Mouse (Mus musculus) layer of hippocampus, adult 2 months (tissue): ENCODE measurements around the gene Plcd1. TPM values are rescaled to one million over a fixed set of nuclear protein-coding genes. Genes with fewer than 3 reads are reported as not detected.

Experiments
- DNase-seq, 2 experiments: peaks; one replicate each; pipeline ENCODE4 v3.0.0; 2022; ENCODE audit warnings: low spot score in 2 of 2
- H3K27ac ChIP-seq: fragments of 200-600 bp; 2 replicates; pipeline ENCODE4 v1.8.1; 2022
- H3K4me3 ChIP-seq: fragments of 200-600 bp; 2 replicates; pipeline ENCODE4 v1.8.1; 2022; ENCODE audit warnings: mild to moderate bottlenecking
- CTCF ChIP-seq: fragments of 200-600 bp; conservative IDR thresholded peaks from 2 replicates; pipeline ENCODE4 v1.8.1; 2022; ENCODE audit warnings: antibody characterized with exemption, mild to moderate bottlenecking, moderate library complexity
- long read RNA-seq, 2 experiments: library from polyadenylated mRNA; stranded (forward); transcript quantifications; one replicate each; pipeline ENCODE4 v2.0.0; 2021; ENCODE audit warnings: borderline mapping rate in 2 of 2
- total RNA-seq, 2 experiments: library from RNA; stranded (reverse); gene quantifications; 2 replicates each; pipeline ENCODE4 v1.2.3; 2021

Gene Plcd1
- 10 to 100 TPM; 10.7 to 11.7 TPM for total RNA-seq
- long read RNA-seq, experiment 1, transcript Plcd1-201 (15 exons, 2,657 nt): major isoform, 9 of 15 reads
- long read RNA-seq, experiment 1, partial matches to known transcripts: 1 of 15 reads
- long read RNA-seq, experiment 1, other reads (novel, unspliced or antisense): 5 of 15 reads
- long read RNA-seq, experiment 2, transcript Plcd1-201 (15 exons, 2,657 nt): major isoform, 10 of 21 reads
- long read RNA-seq, experiment 2, partial matches to known transcripts: 2 of 21 reads
- long read RNA-seq, experiment 2, other reads (novel, unspliced or antisense): 8 of 21 reads

GRCm38 (mm10) chr9:119093419-119094295 is at the start of gene Plcd1:
Gene Plcd1, minus strand, starts transcription at chr9:119093502.
- peak; percentile 82 to 83 for DNase-seq
- TF ChIP-seq CTCF: peak; percentile 61
- H3K4me3 ChIP-seq: peak within 1 kb of the TSS; percentile 71
- peak within 1 kb of the TSS; percentile 94 for H3K27ac ChIP-seq

- H3K27ac ChIP-seq: no peak overlapping the region
- DNase-seq: no peak
- TF ChIP-seq CTCF: no peak
- H3K4me3 ChIP-seq: no peak overlapping the region
Measured at GRCm38 (mm10) chr9:119142066-119142465, 48.8 kb upstream of the Plcd1 start.

- no peak for DNase-seq
- Histone ChIP-seq H3K27ac (no peak overlapping the region), H3K4me3 (no peak overlapping the region)
- no peak for TF ChIP-seq CTCF
Measured at GRCm38 (mm10) chr9:119138836-119139235, 45.5 kb upstream of the Plcd1 start.

DNA sequence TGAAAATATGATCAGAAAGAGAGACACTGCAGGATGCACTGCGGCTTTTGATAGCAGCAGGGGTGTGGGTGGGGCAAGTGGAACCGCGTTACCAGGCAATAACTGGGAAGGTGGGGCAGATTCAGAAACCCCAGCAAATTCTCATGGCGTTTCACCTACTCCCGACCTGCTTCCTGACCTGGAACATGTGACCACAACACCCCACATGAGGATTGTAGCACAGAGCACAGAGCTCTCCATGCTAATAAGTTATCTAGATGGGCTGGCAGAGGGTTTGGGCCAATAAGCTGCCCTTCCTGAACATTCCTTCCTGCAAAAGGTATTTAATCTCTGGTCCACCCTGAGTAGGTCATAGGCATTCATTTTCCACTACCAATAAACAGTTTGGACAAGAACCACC is 37.4 kb upstream of the Plcd1 start:
- H3K4me3 ChIP-seq: no peak overlapping the region
- no peak for DNase-seq
- no peak for TF ChIP-seq CTCF
- no peak overlapping the region for H3K27ac ChIP-seq

- DNase-seq: no peak
- peak; percentile 61 for TF ChIP-seq CTCF
- Histone ChIP-seq H3K27ac (no peak overlapping the region), H3K4me3 (no peak overlapping the region)
Measured at GRCm38 (mm10) chr9:119128436-119129181, 35.3 kb upstream of the Plcd1 start.

- Histone ChIP-seq H3K4me3 (no peak overlapping the region), H3K27ac (no peak overlapping the region)
- no peak for DNase-seq
- no peak for TF ChIP-seq CTCF
Measured at GRCm38 (mm10) chr9:119122596-119123369, 29.5 kb upstream of the Plcd1 start.

- DNase-seq: no peak
- no peak for TF ChIP-seq CTCF
- H3K27ac ChIP-seq: no peak overlapping the region
- H3K4me3 ChIP-seq: no peak overlapping the region
Measured at GRCm38 (mm10) chr9:119120168-119120560, 26.9 kb upstream of the Plcd1 start.

DNA sequence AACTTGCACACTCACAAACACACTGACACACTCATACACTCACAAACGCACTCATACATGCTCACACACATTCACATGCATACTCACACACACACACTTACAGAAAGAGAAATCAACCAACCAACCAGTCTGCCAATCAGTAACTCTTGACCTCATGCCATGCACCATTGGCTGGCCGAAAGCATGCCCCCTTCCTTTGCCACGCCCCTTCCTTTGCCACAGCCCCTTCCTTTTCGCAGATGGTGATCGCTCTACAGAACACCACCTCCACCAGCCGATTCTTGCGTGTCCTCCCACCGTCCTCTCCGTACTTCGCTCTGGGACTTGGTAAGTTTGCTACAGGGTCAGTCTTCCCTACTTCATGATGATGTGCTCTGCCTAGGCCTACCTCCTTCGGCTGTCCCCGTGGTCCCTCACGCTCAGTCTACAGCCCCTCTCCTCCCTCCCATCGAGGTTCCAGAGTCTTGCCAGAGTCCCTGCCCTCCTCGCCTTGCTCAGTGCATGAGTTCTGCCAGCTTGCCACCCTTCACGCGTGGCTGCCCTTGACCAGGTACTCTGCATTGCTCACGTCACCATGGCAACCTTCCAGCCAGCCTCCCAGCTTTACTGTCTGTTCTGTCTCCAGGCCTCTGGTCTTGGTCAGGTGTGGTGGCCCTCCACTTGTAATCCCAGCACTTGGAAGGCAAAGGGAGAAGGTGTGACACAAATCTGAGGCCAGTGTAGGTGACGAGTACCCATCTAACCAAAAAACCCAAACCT is 26.3 kb upstream of the Plcd1 start:
- H3K4me3 ChIP-seq: no peak overlapping the region
- no peak for DNase-seq
- no peak for TF ChIP-seq CTCF
- no peak overlapping the region for H3K27ac ChIP-seq

GRCm38 (mm10) chr9:119114911-119115310 is 21.6 kb upstream of the Plcd1 start:
- Histone ChIP-seq H3K4me3 (no peak overlapping the region), H3K27ac (no peak overlapping the region)
- no peak for TF ChIP-seq CTCF
- no peak for DNase-seq

GRCm38 (mm10) chr9:119110640-119111039 is 17.3 kb upstream of the Plcd1 start:
- DNase-seq: no peak
- Histone ChIP-seq H3K27ac (no peak overlapping the region), H3K4me3 (no peak overlapping the region)
- no peak for TF ChIP-seq CTCF

DNA sequence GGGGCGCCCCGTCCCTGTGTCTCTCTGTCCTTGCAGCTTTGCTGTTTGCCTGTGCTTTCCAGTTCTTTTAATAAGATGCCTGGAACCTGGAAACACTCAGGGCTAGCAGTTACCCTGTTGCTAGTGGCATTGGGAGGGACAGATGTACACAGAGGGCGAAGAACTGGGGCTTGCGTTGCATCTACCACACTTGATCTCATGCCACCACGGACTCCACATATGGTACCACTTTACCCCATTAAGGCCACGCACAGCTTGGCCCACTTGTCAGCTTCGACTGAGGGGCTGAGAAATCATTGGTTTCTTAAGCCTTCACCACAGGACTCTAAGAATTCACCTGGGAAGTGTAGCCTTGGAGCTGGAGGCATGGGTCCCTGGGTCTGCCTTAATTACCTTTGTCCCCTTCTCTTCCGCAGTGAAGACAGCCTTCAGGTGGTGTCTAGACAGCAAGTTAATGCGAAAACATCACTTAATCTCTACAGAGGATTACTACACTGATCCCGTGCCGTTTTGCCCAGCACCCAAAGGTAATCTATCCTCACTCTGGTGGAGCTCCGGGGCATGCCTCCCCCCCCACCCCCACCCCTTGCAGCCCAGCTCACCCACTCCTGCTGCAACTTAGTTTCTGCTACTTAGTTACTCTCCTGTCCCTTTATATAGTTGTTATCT is 16.5 kb upstream of the Plcd1 start:
- no peak for TF ChIP-seq CTCF
- Histone ChIP-seq H3K27ac (no peak overlapping the region), H3K4me3 (no peak overlapping the region)
- DNase-seq: no peak
